Mouse (Mus musculus): Measurements from ENCODE around the gene Tmem185b. TPM values are rescaled to one million over a fixed set of nuclear protein-coding genes. Genes with fewer than 3 reads are reported as not detected.

The Tmem185b gene
- total RNA-seq, 2 experiments from 2014 or later: 5.4 to 7.7 TPM

DNA sequence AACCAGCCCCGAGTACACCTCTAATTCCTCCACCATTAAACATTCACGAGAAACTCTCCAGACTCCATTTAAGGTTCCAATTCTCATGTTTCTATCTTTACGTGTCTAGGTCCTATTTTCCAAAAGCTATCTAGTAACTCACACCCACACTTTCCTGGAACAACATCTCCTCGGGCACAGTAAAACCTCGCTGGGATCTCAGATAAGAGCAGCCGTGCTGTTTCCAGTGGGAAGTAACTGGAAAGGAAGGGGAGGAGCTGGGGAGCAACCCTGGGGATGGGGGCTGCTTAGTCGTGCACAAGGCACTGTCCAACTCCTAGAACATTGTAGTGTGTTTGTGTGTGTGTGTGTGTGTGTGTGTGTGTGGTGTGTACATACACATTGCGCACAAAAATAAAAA is 24.1 kb upstream of the Tmem185b start:
- ATAC-seq (replicated peaks; ENCODE audit: low FRiP score, low TSS enrichment, poor library complexity, severe bottlenecking): no peak

GRCm38 (mm10) chr1:119502729-119503128 is 23.2 kb upstream of the Tmem185b start:
- no peak for ATAC-seq (replicated peaks; ENCODE audit: low FRiP score, low TSS enrichment, poor library complexity, severe bottlenecking)

- no peak for ATAC-seq (replicated peaks; ENCODE audit: low FRiP score, low TSS enrichment, poor library complexity, severe bottlenecking)
Measured at GRCm38 (mm10) chr1:119503181-119503580, 22.8 kb upstream of the Tmem185b start.

GRCm38 (mm10) chr1:119503808-119504207 is 22.2 kb upstream of the Tmem185b start:
- no peak for ATAC-seq (replicated peaks; ENCODE audit: low FRiP score, low TSS enrichment, poor library complexity, severe bottlenecking)

DNA sequence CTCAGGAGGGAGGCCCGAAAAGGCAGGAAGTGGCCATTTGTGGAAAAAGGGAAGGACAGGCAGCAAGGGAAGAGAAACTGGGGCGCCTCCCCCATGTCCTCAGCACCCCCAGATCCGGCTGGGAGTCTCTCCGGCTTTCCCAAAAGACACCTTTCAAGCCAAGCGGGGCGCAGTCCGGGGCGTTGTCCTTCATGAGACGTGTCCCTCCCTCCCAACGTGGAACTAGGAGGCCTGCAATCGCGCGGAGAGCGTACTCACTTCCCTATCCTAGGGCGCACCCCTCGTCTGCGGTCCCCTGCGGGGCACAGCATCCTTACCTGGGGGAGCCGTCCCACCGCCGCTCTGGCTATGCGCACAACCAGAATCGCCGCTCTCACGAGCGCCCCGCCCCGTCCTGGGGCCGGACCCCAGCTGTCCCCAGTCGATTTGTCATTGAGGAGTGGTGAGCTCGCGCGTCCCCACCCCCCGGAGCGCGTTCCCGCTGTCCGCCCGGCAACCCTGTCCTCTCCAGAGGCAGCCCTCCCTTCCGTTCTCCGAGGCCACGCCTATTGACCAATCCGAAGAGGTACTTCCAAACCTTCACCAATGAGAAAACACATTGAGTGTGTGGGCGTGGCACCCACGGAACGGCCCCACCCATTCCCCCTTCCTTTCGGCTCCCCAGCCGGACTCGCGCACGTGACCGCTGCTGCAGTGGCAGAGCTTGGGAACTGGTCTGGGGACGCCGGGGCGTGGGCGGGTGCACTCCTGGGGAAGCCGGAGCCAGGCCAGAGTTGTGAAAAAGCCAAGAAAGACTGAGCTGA is 21.5 kb upstream of the Tmem185b start, which contains the start of gene Ralb:
Gene Ralb (minus strand): TSS at position 535 of the 803 bp plus-strand sequence.
- ATAC-seq (replicated peaks; ENCODE audit: low FRiP score, low TSS enrichment, poor library complexity, severe bottlenecking): peak; percentile 98

- no peak for ATAC-seq (replicated peaks; ENCODE audit: low FRiP score, low TSS enrichment, poor library complexity, severe bottlenecking)
Measured at GRCm38 (mm10) chr1:119505951-119506350, 20.0 kb upstream of the Tmem185b start.

DNA sequence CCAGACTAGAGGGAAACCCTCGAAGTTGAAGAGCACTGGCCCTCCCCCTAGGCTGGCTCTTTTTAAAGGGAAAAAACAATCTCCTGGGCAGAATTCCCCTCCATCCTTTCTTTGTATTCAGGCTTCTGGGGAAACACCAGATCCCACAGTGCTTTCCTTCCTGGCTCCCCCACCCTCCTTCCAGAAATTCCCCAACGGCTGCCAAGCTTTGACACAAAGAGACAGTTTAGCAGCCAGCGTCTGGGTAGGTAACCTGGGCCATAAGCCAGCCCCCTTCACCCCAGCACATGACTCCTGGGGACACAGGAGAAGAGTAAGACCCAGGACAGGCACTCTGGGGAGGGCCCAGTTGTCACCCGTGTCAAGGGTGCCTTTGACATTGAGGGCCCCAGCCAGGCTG is 17.4 kb upstream of the Tmem185b start:
- ATAC-seq (replicated peaks; ENCODE audit: low FRiP score, low TSS enrichment, poor library complexity, severe bottlenecking): no peak

- no peak for ATAC-seq (replicated peaks; ENCODE audit: low FRiP score, low TSS enrichment, poor library complexity, severe bottlenecking)
Measured at GRCm38 (mm10) chr1:119509474-119509873, 16.5 kb upstream of the Tmem185b start.

DNA sequence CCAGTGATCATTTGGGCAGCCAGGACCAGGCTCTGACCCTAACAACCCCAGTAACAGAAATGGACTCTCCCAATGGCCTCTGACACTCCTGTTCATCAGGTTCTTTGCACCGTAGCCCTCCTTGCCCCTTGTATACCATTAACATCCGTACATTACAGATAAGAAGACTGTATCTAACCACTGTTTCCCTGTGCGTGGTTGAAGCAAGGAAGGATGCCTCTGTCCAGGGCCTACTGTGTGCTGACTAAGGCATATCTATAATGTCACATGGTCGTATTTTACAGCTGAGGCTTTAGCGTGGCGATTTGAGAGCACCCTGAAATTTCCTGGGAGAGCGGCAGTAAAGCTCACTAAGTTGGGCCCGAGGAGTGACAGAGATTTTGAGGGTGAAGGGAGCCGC is 15.6 kb upstream of the Tmem185b start:
- ATAC-seq (replicated peaks; ENCODE audit: low FRiP score, low TSS enrichment, poor library complexity, severe bottlenecking): peak; percentile 38; the same call in 1 of the 2 replicates

DNA sequence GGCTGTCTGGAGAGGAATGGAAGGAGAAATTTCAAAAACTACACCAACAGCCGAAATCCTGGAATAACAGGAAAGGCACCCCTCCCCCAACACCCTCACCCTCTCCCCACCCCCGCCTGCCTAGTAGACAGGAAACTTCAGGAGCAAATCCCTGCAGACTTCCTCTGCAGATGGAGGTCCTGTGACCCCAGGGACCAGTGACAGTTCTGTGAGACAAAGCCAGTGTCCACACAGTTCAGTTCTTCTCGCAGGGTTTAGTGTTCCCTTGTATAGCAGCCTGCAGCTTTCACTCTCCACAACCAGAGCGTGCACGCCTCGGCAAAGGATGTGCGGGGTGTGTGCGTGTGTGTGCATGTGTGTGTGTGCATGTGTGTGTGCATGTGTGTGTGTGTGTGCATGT is 15.1 kb upstream of the Tmem185b start:
- no peak for ATAC-seq (replicated peaks; ENCODE audit: low FRiP score, low TSS enrichment, poor library complexity, severe bottlenecking)

GRCm38 (mm10) chr1:119518060-119518459 is 7.9 kb upstream of the Tmem185b start:
- ATAC-seq (replicated peaks; ENCODE audit: low FRiP score, low TSS enrichment, poor library complexity, severe bottlenecking): 0 out of 2 replicates have a peak, but pooled peaks have one; percentile 23

GRCm38 (mm10) chr1:119518786-119519185 is 7.2 kb upstream of the Tmem185b start:
- ATAC-seq (replicated peaks; ENCODE audit: low FRiP score, low TSS enrichment, poor library complexity, severe bottlenecking): no peak

- ATAC-seq (replicated peaks; ENCODE audit: low FRiP score, low TSS enrichment, poor library complexity, severe bottlenecking): no peak
Measured at GRCm38 (mm10) chr1:119519286-119519685, 6.7 kb upstream of the Tmem185b start.

GRCm38 (mm10) chr1:119521029-119521428 is 4.9 kb upstream of the Tmem185b start:
- no peak for ATAC-seq (replicated peaks; ENCODE audit: low FRiP score, low TSS enrichment, poor library complexity, severe bottlenecking)

DNA sequence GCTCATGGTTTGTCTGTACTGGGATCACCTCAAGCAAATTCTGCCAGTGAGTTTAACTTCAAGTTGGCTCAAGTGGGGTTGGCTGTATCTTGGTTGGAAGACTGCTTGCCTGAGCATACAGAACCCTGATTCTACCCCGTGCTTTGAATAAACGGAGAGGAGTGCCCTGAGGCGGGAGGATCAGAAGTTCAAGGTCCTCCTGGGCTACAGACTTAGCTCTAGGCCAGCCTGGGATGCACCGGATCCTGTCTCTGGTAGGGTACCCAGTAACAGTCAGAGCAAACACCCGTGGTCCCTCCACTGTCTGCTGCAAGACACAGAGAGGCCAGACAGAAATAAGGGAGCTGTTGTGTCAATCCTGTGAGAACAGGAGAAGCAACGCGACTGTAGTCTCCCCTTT is 4.3 kb upstream of the Tmem185b start:
- no peak for ATAC-seq (replicated peaks; ENCODE audit: low FRiP score, low TSS enrichment, poor library complexity, severe bottlenecking)

DNA sequence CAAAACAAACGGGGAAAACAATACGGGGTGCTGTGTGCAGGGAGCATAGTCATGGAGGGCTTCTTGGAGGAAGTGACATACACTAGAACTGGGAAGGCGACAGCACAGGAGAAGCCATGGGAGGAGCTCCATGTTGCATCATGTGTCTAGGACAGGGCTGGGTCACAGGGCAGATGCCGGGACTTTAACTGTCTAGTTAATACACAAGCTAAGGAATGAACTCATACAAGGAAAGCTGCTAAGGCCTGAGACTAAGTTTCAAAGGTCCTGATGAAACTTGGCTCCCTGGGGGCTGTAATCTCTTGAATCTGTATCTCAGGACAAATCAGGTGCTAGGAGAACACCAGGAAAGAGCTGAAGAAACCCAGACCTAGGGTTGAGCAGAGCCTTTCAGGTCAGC is 3.2 kb upstream of the Tmem185b start:
- no peak for ATAC-seq (replicated peaks; ENCODE audit: low FRiP score, low TSS enrichment, poor library complexity, severe bottlenecking)

- no peak for ATAC-seq (replicated peaks; ENCODE audit: low FRiP score, low TSS enrichment, poor library complexity, severe bottlenecking)
Measured at GRCm38 (mm10) chr1:119523369-119523768, 2.6 kb upstream of the Tmem185b start.

DNA sequence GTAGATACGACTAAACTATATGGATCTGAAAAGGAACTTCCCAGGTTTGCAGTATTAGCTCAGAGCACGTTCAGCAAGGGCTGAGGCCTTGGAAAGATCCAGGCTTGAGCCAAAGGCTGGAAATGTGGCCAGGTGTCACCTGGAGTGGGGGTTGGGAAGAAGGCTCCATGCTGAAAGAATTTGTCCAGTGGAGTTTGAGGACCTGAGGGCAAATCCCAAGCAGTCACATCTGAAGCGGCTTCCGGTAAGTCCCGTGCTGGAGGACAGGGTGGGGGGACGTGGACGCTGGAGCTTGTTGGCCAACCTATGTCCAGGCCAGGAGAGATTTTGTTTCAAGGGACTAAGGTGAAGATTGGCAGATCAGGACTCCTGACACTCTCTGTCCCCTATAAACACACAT is 2.1 kb upstream of the Tmem185b start:
- no peak for ATAC-seq (replicated peaks; ENCODE audit: low FRiP score, low TSS enrichment, poor library complexity, severe bottlenecking)

DNA sequence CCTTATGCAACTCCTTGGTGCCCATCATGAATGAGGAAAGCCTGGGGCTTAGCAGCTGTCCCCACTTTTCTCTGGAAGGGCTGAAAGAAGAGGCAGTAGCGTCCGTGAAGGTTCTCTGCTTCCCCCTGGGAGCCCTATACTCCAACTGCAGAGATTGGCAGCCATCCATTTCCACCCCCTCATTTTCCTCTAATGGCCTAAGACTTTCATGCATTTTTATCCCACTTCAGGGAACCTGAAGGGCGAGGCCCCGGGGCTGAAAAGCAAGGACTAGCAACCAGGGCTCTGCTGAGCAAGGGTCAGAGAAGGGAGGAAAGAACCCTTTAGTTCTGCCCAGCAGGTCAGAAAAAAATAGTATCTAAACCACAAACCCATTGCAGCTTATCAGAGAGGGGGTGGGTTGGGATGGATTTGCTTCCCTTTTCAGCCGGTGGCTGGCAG is 936 bp upstream of the Tmem185b start:
- ATAC-seq (replicated peaks; ENCODE audit: low FRiP score, low TSS enrichment, poor library complexity, severe bottlenecking): no peak

GRCm38 (mm10) chr1:119530941-119531340 is 5.0 kb downstream of the Tmem185b start:
- ATAC-seq (replicated peaks; ENCODE audit: low FRiP score, low TSS enrichment, poor library complexity, severe bottlenecking): no peak

DNA sequence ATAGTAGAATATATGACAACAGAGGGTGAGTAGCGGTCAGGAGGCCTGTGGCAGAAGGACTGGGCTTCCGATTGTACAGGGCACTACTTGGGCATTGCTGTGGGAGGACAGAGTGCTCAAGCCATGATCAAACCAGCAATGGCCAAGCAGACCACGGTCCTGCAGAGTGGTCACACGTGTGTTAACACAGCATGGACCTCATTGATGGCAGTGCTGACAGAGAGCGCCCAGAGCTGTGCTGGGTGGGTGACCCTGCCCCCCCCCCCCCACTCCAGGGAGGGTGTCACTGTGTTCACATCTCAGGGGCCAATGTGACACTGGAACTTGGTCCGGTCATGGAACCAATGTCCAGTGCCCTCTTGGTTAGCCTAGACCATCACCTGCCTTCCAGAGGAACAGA is 6.2 kb downstream of the Tmem185b start:
- ATAC-seq (replicated peaks; ENCODE audit: low FRiP score, low TSS enrichment, poor library complexity, severe bottlenecking): no peak

All from megakaryocyte-erythroid progenitor cell, adult 5-6 weeks (primary cell).